Mouse (Mus musculus) brain, adult 10 weeks (tissue): ENCODE data around the gene 1700015G11Rik. TPM values are rescaled to one million over a fixed set of nuclear protein-coding genes. Genes with fewer than 3 reads are reported as not detected.

Experiments
- polyA plus RNA-seq: library from polyadenylated mRNA; stranded (reverse); fragments of 350-450 nt; fragmentation: Illumina TruSeq; extraction: RNeasy Lipid Tissue Mini Kit (QIAGEN cat#74804); gene quantifications from one replicate; pipeline ENCODE4 v1.2.3, GENCODE M21; 2015; ENCODE audit warnings: low read depth, low replicate concordance

The 1700015G11Rik gene
- polyA plus RNA-seq = not detected

GRCm38 (mm10) chr7:52015628-52016027 lies at the start of gene 1700015G11Rik:
TSS of gene 1700015G11Rik (minus strand) at chr7:52015728.

GRCm38 (mm10) chr7:52005511-52006295 lies 9.8 kb downstream of the 1700015G11Rik start, which contains the start of gene Svip:
TSS of gene Svip (minus strand) at chr7:52006018.

Other genes starting within 250 kb of the 1700015G11Rik start
- gene Gas2, start 153.7 kb downstream of the 1700015G11Rik start, polyA plus RNA-seq = 15.2 TPM
- gene Fancf, start 153.5 kb downstream of the 1700015G11Rik start, polyA plus RNA-seq = 3.1 TPM
- 68.1 TPM for gene Svip, start 9.7 kb downstream of the 1700015G11Rik start, polyA plus RNA-seq